Mouse (Mus musculus) liver, postnatal 0 days (tissue): Measurements from ENCODE around the gene Fer1l4.

Experiments
- CTCF ChIP-seq: sonication (generic); IDR thresholded peaks from 2 replicates; pipeline ENCODE4 v1.5.1; 2016; ENCODE audit warnings: antibody characterized with exemption, low read depth
- EP300 ChIP-seq: IDR thresholded peaks from 2 replicates; pipeline ENCODE4 v1.6.1; 2016; ENCODE audit warnings: antibody characterized with exemption, low read depth, mild to moderate bottlenecking

GRCm38 (mm10) chr2:156025482-156025881 is 27.3 kb downstream of the Fer1l4 start:
- TF ChIP-seq CTCF (no peak), EP300 (no peak)
